Mouse (Mus musculus): ENCODE measurements at regions not wholly inside any gene's neighbourhood (a gene's known extent, or its start where the extent isn't known, plus 50 kb on each side); places are given as distances from the start of the nearest gene placed in this dataset.
A peak's percentile ranks its signal among the peaks of the same experiment; 100 is the strongest.
"Not testable (repeated sequence)": the region's sequence is repeated elsewhere in the genome, so short reads cannot be mapped to it uniquely, and the experiment has no call there.

GRCm38 (mm10) chr16:73200991-73201390, 892.9 kb downstream of the Robo1 start:
- Histone ChIP-seq H3K4me3 (ENCODE audit: low read depth, low read length) (no peak overlapping the region), H3K9ac (no peak overlapping the region), H3K27ac (ENCODE audit: low read depth) (no peak overlapping the region), H3K36me3 (ENCODE audit: insufficient read depth) (no peaks in the 10 kb centered on the region), H3K27me3 (ENCODE audit: insufficient read depth, low read length) (no peaks in the 10 kb centered on the region), H3K4me2 (no peak overlapping the region), H3K9me3 (ENCODE audit: low read depth, low read length) (no peaks in the 10 kb centered on the region), H3K4me1 (ENCODE audit: insufficient read depth) (no peaks in the 10 kb centered on the region)
- WGBS: 67% methylated on average over 3 of the region's 3 CpGs
- ATAC-seq (ENCODE audit: insufficient read depth): no peak
- DNase-seq: no peak
- no peak for TF ChIP-seq CTCF (IDR thresholded peaks at IDR 0.05; ENCODE audit: low read depth)

GRCm38 (mm10) chr16:73182776-73183175, 874.7 kb downstream of the Robo1 start:
- no peak overlapping the region for H3K4me2 ChIP-seq
- no peak overlapping the region for H3K27ac ChIP-seq (ENCODE audit: low read depth)
- no peaks in the 10 kb centered on the region for H3K36me3 ChIP-seq (ENCODE audit: insufficient read depth)
- ATAC-seq (ENCODE audit: insufficient read depth): no peak
- no peaks in the 10 kb centered on the region for H3K4me1 ChIP-seq (ENCODE audit: insufficient read depth)
- H3K4me3 ChIP-seq (ENCODE audit: low read depth, low read length): no peak overlapping the region
- 70% methylated on average over 5 of the region's 5 CpGs for WGBS
- H3K9ac ChIP-seq: no peak overlapping the region
- no peaks in the 10 kb centered on the region for H3K27me3 ChIP-seq (ENCODE audit: insufficient read depth, low read length)
- H3K9me3 ChIP-seq (ENCODE audit: low read depth, low read length): no peaks in the 10 kb centered on the region
- no peak for DNase-seq
- TF ChIP-seq CTCF (IDR thresholded peaks at IDR 0.05; ENCODE audit: low read depth): no peak

GRCm38 (mm10) chr16:73182258-73182657, 874.2 kb downstream of the Robo1 start:
- no peaks in the 10 kb centered on the region for H3K36me3 ChIP-seq (ENCODE audit: insufficient read depth)
- TF ChIP-seq CTCF (IDR thresholded peaks at IDR 0.05; ENCODE audit: low read depth): no peak
- H3K9me3 ChIP-seq (ENCODE audit: low read depth, low read length): no peaks in the 10 kb centered on the region
- ATAC-seq (ENCODE audit: insufficient read depth) (no peak), DNase-seq (no peak)
- no peak overlapping the region for H3K4me2 ChIP-seq
- 80% methylated on average over 7 of the region's 7 CpGs for WGBS
- no peaks in the 10 kb centered on the region for H3K27me3 ChIP-seq (ENCODE audit: insufficient read depth, low read length)
- H3K9ac ChIP-seq: no peak overlapping the region
- no peak overlapping the region for H3K27ac ChIP-seq (ENCODE audit: low read depth)
- H3K4me1 ChIP-seq (ENCODE audit: insufficient read depth): no peaks in the 10 kb centered on the region
- no peak overlapping the region for H3K4me3 ChIP-seq (ENCODE audit: low read depth, low read length)

DNA sequence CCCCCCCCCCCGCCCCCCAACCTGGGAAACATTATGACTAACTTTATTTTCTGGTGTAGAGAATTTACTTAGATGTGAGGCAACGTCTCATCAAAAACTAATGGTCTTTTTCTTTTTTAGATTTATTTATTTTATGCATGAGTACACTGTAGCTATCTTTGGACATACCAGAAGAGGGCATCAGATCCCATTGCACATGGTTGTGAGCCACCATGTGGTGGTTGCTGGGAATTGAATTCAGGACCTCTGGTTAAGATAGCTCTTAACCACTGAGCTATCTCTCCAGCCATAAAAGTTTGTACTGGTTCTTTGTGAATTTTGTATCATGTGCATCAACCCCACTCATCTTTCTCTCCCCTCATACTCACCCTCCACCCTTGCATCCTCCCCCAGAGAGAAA, 847.3 kb downstream of the Robo1 start:
- Histone ChIP-seq H3K4me3 (ENCODE audit: low read depth, low read length) (no peak overlapping the region), H3K9me3 (ENCODE audit: low read depth, low read length) (no peaks in the 10 kb centered on the region), H3K4me2 (no peak overlapping the region), H3K36me3 (ENCODE audit: insufficient read depth) (no peaks in the 10 kb centered on the region), H3K27me3 (ENCODE audit: insufficient read depth, low read length) (no peaks in the 10 kb centered on the region), H3K4me1 (ENCODE audit: insufficient read depth) (no peaks in the 10 kb centered on the region), H3K27ac (ENCODE audit: low read depth) (no peak overlapping the region), H3K9ac (no peak overlapping the region)
- DNase-seq (peak; percentile 23), ATAC-seq (ENCODE audit: insufficient read depth) (no peak)
- 53% methylated on average over 2 of the region's 2 CpGs for WGBS
- TF ChIP-seq CTCF (IDR thresholded peaks at IDR 0.05; ENCODE audit: low read depth): peak; percentile 51

- not testable (repeated sequence) for H3K4me1 ChIP-seq (ENCODE audit: insufficient read depth); H3K4me2 ChIP-seq; ATAC-seq (ENCODE audit: insufficient read depth); H3K4me3 ChIP-seq (ENCODE audit: low read depth, low read length); DNase-seq; H3K9me3 ChIP-seq (ENCODE audit: low read depth, low read length); H3K9ac ChIP-seq; H3K27ac ChIP-seq (ENCODE audit: low read depth); H3K36me3 ChIP-seq (ENCODE audit: insufficient read depth); H3K27me3 ChIP-seq (ENCODE audit: insufficient read depth, low read length)
- 61% methylated on average over 1 of the region's 1 CpGs for WGBS
Measured at GRCm38 (mm10) chr16:73127927-73128326, 819.8 kb downstream of the Robo1 start.

GRCm38 (mm10) chr16:73120568-73120967, 812.5 kb downstream of the Robo1 start:
- no peaks in the 10 kb centered on the region for H3K4me1 ChIP-seq (ENCODE audit: insufficient read depth)
- H3K9ac ChIP-seq: no peak overlapping the region
- no peak overlapping the region for H3K4me2 ChIP-seq
- no peak overlapping the region for H3K4me3 ChIP-seq (ENCODE audit: low read depth, low read length)
- no peak for TF ChIP-seq CTCF (IDR thresholded peaks at IDR 0.05; ENCODE audit: low read depth)
- H3K27ac ChIP-seq (ENCODE audit: low read depth): no peak overlapping the region
- no peaks in the 10 kb centered on the region for H3K36me3 ChIP-seq (ENCODE audit: insufficient read depth)
- H3K27me3 ChIP-seq (ENCODE audit: insufficient read depth, low read length): no peaks in the 10 kb centered on the region
- ATAC-seq (ENCODE audit: insufficient read depth) (no peak; the same call in 1 of the 2 replicates), DNase-seq (no peak)
- no peaks in the 10 kb centered on the region for H3K9me3 ChIP-seq (ENCODE audit: low read depth, low read length)

- ATAC-seq (ENCODE audit: insufficient read depth): no peak
- WGBS: 61% methylated on average over 2 of the region's 2 CpGs
Measured at GRCm38 (mm10) chr16:73117338-73117737, 809.2 kb downstream of the Robo1 start.

GRCm38 (mm10) chr16:73108021-73108452, 799.9 kb downstream of the Robo1 start:
- Histone ChIP-seq H3K36me3 (ENCODE audit: insufficient read depth) (no peaks in the 10 kb centered on the region), H3K4me2 (no peak overlapping the region), H3K9me3 (ENCODE audit: low read depth, low read length) (no peaks in the 10 kb centered on the region), H3K4me1 (ENCODE audit: insufficient read depth) (no peaks in the 10 kb centered on the region), H3K9ac (no peak overlapping the region), H3K27me3 (ENCODE audit: insufficient read depth, low read length) (no peaks in the 10 kb centered on the region), H3K4me3 (ENCODE audit: low read depth, low read length) (no peak overlapping the region), H3K27ac (ENCODE audit: low read depth) (no peak overlapping the region)
- DNase-seq: no peak
- WGBS: 71% methylated on average over 7 of the region's 7 CpGs
- TF ChIP-seq CTCF (IDR thresholded peaks at IDR 0.05; ENCODE audit: low read depth): no peak
- ATAC-seq (ENCODE audit: insufficient read depth): no peak

More at GRCm38 (mm10) chr16:73117338-73117737, 809.2 kb downstream of the Robo1 start:
- no peaks in the 10 kb centered on the region for H3K27me3 ChIP-seq (ENCODE audit: insufficient read depth, low read length)
- H3K27ac ChIP-seq (ENCODE audit: low read depth): no peak overlapping the region
- H3K4me2 ChIP-seq: no peak overlapping the region
- H3K9ac ChIP-seq: no peak overlapping the region
- DNase-seq: no peak
- no peak overlapping the region for H3K4me3 ChIP-seq (ENCODE audit: low read depth, low read length)
- no peaks in the 10 kb centered on the region for H3K9me3 ChIP-seq (ENCODE audit: low read depth, low read length)
- no peaks in the 10 kb centered on the region for H3K4me1 ChIP-seq (ENCODE audit: insufficient read depth)
- no peak for TF ChIP-seq CTCF (IDR thresholded peaks at IDR 0.05; ENCODE audit: low read depth)
- H3K36me3 ChIP-seq (ENCODE audit: insufficient read depth): no peaks in the 10 kb centered on the region
